Mouse (Mus musculus) lung, embryonic 15.5 days (tissue): ENCODE measurements around the gene Tnnt1. TPM values are rescaled to one million over a fixed set of nuclear protein-coding genes. Genes with fewer than 3 reads are reported as not detected.

Experiments used
- ATAC-seq: fragments of 200-750 bp; cut with Nextera tagmentation; 2 replicates; pipeline ENCODE4 v1.8.0; 2017; ENCODE audit warnings: moderate number of reproducible peaks, borderline replicate concordance; ENCODE audit not compliant: low FRiP score, low TSS enrichment; ENCODE audit errors: extremely low read depth
- H3K27ac ChIP-seq: fragments of 300-500 bp; sonication (generic); 2 replicates; pipeline ENCODE4 v1.5.1; 2015; ENCODE audit warnings: moderate library complexity, mild to moderate bottlenecking, inconsistent platforms
- H3K27me3 ChIP-seq: fragments of 300-500 bp; sonication (generic); 2 replicates; pipeline ENCODE4 v1.6.1; 2015; ENCODE audit warnings: inconsistent platforms
- H3K36me3 ChIP-seq: fragments of 300-500 bp; sonication (generic); 2 replicates; pipeline ENCODE4 v1.6.1; 2015; ENCODE audit warnings: inconsistent platforms
- H3K4me1 ChIP-seq: fragments of 300-500 bp; sonication (generic); 2 replicates; pipeline ENCODE4 v1.6.1; 2015; ENCODE audit warnings: inconsistent platforms
- H3K4me2 ChIP-seq: fragments of 300-500 bp; sonication (generic); 2 replicates; pipeline ENCODE4 v1.6.1; 2015; ENCODE audit warnings: inconsistent platforms, mild to moderate bottlenecking, moderate library complexity
- H3K4me3 ChIP-seq: fragments of 300-500 bp; sonication (generic); 2 replicates; pipeline ENCODE4 v1.5.1; 2015; ENCODE audit warnings: mild to moderate bottlenecking, inconsistent platforms
- H3K9ac ChIP-seq: fragments of 300-500 bp; sonication (generic); 2 replicates; pipeline ENCODE4 v1.6.1; 2015; ENCODE audit warnings: inconsistent platforms
- H3K9me3 ChIP-seq: fragments of 300-500 bp; sonication (generic); 2 replicates; pipeline ENCODE4 v1.6.1; 2016; ENCODE audit warnings: inconsistent platforms
- WGBS: fragments of 180-500 bp; shearing (Covaris S2); methylation state at CpG from one replicate; pipeline ENCODE4 v1.1.7; 2015; 5-methylcytosine and 5-hydroxymethylcytosine counted together
- polyA plus RNA-seq: library from polyadenylated mRNA; unstranded; fragments of >200 nt; fragmentation: Nextera tagmentation; extraction: Ambion mirVana; gene quantifications from 2 replicates; pipeline ENCODE4 v1.2.1, GENCODE M21; 2015

Tnnt1 gene
- polyA plus RNA-seq, 1 experiment from 2014 or later = 23.1 TPM

DNA sequence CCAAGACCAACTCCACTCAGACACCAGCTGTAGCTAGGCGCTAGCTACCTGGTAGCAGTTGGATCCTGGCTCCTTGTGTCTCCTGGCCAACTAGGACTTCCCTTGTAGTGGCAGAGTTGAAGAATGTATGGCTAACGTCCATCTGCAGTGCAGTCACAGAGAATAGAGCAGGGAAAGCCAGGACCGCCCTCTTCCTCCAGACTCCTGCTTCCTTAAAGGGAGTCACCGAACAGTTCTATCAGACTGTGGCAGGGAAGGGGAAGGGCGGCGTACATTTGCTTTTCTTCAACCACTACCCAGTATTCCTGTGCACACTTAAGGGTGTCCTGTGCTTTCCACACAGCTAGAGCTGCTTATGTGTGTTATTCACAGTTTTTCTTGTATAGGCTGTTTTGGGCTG, 24.9 kb downstream of the Tnnt1 start:
- Histone ChIP-seq H3K9me3 (no peaks in the 10 kb centered on the region), H3K27me3 (no peaks in the 10 kb centered on the region), H3K4me1 (peaks cover 14% of the 10 kb centered on the region), H3K36me3 (peaks cover 48% of the 10 kb centered on the region), H3K4me2 (no peak overlapping the region), H3K4me3 (no peak overlapping the region), H3K27ac (0 out of 2 replicates have a peak overlapping the region, but pooled peaks have one; percentile 15), H3K9ac (no peak overlapping the region)
- WGBS = 69% methylated on average over 6 of the region's 6 CpGs
- no peak for ATAC-seq

DNA sequence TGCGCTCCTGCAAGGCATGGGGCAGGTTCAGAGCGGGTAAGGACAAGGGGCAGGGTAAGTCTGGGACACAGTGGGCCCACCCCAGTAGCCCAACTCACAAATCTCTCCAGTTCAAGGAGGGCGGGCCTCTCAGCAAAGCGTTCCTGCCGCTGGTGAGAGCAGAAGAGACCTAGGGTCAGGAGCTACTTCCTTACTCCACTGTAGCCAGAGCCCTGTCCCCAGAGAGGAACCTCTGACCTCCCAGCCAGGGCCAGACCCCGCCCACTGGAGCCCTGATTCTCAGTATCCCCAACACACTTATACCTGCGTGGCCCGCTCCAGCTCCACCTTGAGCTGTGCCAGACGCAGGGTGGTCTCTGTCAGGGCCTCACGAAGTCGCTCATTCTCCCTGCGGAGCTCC, 33.9 kb downstream of the Tnnt1 start:
- no peak for ATAC-seq
- peaks cover 47% of the 10 kb centered on the region for H3K36me3 ChIP-seq
- H3K9ac ChIP-seq = no peak overlapping the region
- no peaks in the 10 kb centered on the region for H3K9me3 ChIP-seq
- no peaks in the 10 kb centered on the region for H3K27me3 ChIP-seq
- no peak overlapping the region for H3K4me3 ChIP-seq
- H3K4me2 ChIP-seq = no peak overlapping the region
- WGBS = 81% methylated on average over 12 of the region's 12 CpGs
- peaks cover 24% of the 10 kb centered on the region for H3K4me1 ChIP-seq
- no peak overlapping the region for H3K27ac ChIP-seq

DNA sequence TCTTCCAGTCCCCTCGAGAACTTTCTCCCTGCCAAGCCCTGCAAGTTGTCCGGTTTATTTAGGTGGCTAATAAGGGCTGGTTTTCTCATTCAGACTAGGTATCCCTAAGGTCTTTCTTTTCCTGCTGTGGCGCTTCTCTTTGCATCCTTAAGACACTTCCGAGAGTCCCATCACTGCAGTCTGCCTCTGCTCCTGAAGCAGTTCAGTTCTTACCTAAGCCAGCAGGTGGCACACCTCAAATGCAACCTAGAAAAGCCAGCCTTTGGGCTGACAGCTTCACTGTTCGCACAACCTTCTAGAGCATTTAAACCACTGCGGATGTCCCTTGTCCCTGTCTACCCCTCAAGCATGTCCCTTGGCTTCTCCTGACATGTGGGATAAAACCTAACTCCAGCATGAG, 36.5 kb downstream of the Tnnt1 start:
- Histone ChIP-seq H3K27ac (0 out of 2 replicates have a peak overlapping the region, but pooled peaks have one; percentile 97), H3K27me3 (peaks cover 4% of the 10 kb centered on the region; the same call in 1 of the 2 replicates), H3K9ac (no peak overlapping the region), H3K4me3 (no peak overlapping the region), H3K4me1 (peaks cover 25% of the 10 kb centered on the region), H3K36me3 (peaks cover 34% of the 10 kb centered on the region), H3K4me2 (peak overlapping the region; percentile 88; the same call in 1 of the 2 replicates), H3K9me3 (no peaks in the 10 kb centered on the region)
- no peak for ATAC-seq
- 28% methylated on average over 6 of the region's 6 CpGs for WGBS

DNA sequence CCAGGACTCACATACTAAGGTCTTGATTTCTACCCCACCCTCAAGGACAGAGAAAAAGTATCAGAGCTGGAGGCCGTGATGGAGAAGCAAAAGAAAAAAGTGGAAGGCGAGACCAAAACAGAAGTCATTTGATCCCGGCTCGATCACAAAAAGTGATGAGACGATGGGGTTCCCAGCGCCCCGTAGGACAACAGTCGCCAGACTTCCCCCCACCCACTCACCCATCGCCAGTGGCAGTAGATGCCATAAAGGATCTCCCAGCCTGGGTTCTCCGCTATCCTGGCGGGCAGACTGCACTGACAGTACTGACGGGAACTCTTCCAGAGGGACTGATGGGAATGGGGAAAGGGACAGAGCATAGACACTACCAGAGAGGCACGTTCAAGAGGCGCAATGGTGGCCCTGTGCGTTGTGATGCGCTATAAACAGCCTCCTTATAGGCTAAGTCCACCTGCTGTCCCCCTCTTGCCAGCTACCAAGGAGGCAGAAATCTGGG, 37.3 kb downstream of the Tnnt1 start:
- Histone ChIP-seq H3K9me3 (no peaks in the 10 kb centered on the region), H3K9ac (peak overlapping the region; percentile 46), H3K4me3 (peak overlapping the region; percentile 50), H3K36me3 (peaks cover 26% of the 10 kb centered on the region), H3K27me3 (peaks cover 7% of the 10 kb centered on the region), H3K27ac (peak overlapping the region; percentile 97), H3K4me1 (peaks cover 25% of the 10 kb centered on the region), H3K4me2 (peak overlapping the region; percentile 88)
- peak; percentile 11; the same call in 1 of the 2 replicates for ATAC-seq
- 5% methylated on average over 16 of the region's 16 CpGs for WGBS

DNA sequence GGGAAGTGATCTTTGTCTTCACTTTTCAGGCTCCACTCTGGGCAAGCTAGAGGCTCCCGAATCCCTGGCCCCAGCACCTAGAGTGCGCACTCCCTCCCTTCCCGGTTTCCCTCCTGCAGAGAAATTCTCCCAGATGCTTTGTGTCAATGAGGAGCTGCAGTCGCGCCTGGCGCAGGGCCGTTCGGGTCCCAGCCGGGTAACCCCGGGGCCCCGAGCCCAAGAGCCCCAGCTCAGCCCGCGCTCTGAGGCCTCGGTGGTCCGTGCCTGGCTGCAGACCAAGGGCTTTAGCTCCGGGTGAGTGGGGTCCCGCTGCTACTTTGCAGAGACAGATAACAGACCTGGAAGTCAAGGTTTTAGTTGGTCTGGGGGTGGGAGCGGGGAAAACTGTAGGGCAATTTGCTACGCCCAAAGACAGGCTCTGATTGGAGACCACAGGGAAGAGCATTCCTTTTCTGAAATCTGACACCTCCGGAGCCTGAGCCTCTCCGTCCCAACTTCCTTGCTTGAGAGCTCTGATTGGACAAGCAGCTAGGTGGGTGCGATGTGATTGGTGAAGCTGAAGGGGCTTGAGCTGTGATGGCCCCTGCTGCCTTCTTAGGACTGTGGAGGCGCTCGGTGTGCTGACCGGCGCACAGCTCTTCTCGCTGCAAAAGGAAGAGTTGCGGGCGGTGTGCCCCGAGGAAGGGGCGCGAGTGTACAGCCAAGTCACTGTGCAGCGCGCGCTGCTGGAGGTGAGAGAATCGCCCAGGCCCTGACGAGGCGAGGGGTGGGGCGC, 38.0 kb downstream of the Tnnt1 start:
- Histone ChIP-seq H3K4me2 (peak overlapping the region; percentile 88), H3K9me3 (no peaks in the 10 kb centered on the region), H3K4me1 (peaks cover 25% of the 10 kb centered on the region), H3K27me3 (peaks cover 13% of the 10 kb centered on the region), H3K27ac (peak overlapping the region; percentile 97), H3K36me3 (peaks cover 20% of the 10 kb centered on the region), H3K4me3 (peak overlapping the region; percentile 50), H3K9ac (peak overlapping the region; percentile 48)
- under 1% methylated on average over 39 of the region's 39 CpGs for WGBS
- ATAC-seq = peak; percentile 95

DNA sequence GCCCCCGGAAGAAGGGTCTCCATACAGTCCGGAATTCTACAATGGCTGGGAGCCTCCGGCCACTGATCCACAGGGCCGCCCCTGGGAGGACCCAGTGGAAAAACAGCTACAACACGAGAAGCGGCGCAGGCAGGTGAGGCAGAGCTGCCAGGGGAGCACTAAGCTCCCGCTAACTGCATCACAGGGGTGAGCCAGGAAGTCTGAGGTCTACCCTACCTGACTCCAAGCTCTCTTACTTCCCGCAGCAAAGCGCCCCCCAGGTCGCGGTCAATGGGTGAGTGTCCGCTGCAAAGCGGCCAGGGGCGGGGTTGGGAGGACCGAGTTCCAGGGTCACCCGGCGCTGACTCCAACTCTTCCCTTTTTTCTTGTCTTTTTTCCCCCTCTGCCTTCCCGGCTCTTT, 42.2 kb downstream of the Tnnt1 start:
- Histone ChIP-seq H3K9me3 (no peaks in the 10 kb centered on the region), H3K4me3 (no peak overlapping the region), H3K27ac (no peak overlapping the region), H3K4me1 (peaks cover 28% of the 10 kb centered on the region), H3K36me3 (0 out of 2 replicates have a peak, but pooled peaks cover 10% of the 10 kb centered on the region), H3K27me3 (peaks cover 32% of the 10 kb centered on the region), H3K4me2 (no peak overlapping the region), H3K9ac (no peak overlapping the region)
- ATAC-seq = no peak
- 12% methylated on average over 19 of the region's 19 CpGs for WGBS

DNA sequence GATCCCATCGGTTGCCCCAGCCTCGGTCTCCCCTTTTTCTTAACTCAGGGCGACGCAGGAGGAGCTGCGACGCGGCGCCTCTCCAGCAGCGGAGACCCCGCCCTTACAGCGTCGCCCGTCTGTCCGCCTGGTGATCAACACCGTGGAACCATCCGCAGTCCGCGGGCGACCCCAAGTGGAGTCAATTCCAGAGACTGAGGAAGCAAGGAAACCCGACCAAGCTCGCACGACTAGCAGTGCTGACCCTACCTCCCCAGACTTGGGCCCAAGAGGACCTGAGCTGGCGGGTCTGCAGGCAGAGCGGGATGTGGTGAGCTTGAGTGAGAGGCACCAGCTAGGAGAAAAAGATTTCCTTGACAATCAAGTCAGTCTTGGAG, 45.0 kb downstream of the Tnnt1 start:
- Histone ChIP-seq H3K27me3 (peaks cover 32% of the 10 kb centered on the region), H3K9me3 (no peaks in the 10 kb centered on the region), H3K4me1 (peaks cover 13% of the 10 kb centered on the region), H3K27ac (no peak overlapping the region), H3K9ac (peak overlapping the region; percentile 31), H3K36me3 (0 out of 2 replicates have a peak, but pooled peaks cover 10% of the 10 kb centered on the region), H3K4me2 (peak overlapping the region; percentile 81), H3K4me3 (peak overlapping the region; percentile 37)
- WGBS = 1% methylated on average over 24 of the region's 24 CpGs
- peak; percentile 84 for ATAC-seq

DNA sequence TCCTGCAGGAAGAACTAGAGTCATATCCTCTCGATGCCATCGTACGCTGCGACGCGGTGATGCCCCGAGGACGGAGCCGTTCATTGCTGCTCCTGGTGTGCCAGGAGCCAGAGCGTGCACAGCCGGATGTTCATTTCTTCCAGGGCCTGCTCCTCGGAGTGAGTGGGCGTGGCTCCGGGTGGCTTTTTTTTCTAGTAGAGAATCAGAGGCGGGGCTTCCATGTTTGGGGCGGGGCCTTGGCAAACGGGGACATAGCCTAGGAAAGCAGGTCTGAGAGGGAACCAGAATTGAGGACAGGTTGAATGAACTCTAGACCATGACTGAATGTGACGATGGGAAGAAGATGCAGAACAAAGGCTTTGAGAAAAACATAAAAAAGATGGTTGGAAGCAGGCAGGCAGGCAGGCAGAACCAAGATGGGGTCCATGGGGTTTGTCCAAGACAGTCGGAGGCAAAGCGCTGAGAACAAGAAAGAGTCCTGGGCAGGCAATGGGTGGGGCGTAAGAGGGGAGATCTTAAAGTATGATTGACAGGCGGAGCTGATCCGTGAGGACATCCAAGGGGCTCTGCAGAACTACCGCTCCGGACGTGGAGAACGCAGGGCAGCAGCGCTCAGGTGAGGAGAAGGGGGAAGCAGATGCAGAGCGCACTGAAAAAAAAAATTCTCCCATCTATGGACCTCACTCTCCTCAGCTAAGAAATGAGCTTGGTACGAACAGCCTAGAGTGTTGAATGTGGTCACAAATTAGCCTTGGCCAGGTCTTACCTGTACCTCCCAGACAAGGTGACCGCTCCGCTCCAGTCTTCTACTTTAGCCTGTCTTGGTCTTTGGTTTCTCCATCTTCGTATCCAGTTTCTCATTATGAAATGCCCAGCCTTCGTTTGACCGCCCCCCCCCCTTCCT, 45.7 kb downstream of the Tnnt1 start:
- H3K4me1 ChIP-seq = peaks cover 13% of the 10 kb centered on the region
- ATAC-seq = peak; percentile 54
- 2% methylated on average over 35 of the region's 35 CpGs for WGBS
- peak overlapping the region; percentile 37 for H3K4me3 ChIP-seq
- 0 out of 2 replicates have a peak, but pooled peaks cover 10% of the 10 kb centered on the region for H3K36me3 ChIP-seq
- H3K27ac ChIP-seq = no peak overlapping the region; the same call in 1 of the 2 replicates
- H3K4me2 ChIP-seq = peak overlapping the region; percentile 81
- H3K9me3 ChIP-seq = no peaks in the 10 kb centered on the region
- peaks cover 27% of the 10 kb centered on the region for H3K27me3 ChIP-seq
- peak overlapping the region; percentile 31 for H3K9ac ChIP-seq

DNA sequence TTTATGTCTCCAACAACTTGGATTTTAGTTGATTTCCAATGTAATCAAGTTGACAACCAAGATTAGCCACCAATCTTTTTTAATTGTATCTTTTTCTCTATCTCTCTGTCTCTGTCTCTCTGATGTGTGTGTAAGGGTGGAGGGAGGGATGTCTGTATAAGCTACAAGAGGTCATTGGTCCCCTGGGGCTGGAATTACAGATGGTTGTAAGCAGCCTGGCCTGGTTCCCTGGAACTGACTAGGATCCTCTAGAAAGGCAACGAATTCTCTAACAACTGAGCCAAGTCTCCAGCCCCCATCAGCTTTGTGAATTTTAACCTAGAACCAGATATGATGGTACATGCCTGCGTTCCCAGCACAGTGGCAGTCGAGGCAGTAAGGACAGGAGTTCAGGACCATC, 48.4 kb downstream of the Tnnt1 start:
- ATAC-seq = no peak
- H3K27me3 ChIP-seq = peaks cover 14% of the 10 kb centered on the region
- peaks cover 13% of the 10 kb centered on the region for H3K4me1 ChIP-seq
- 66% methylated on average over 3 of the region's 3 CpGs for WGBS
- H3K36me3 ChIP-seq = 0 out of 2 replicates have a peak, but pooled peaks cover 8% of the 10 kb centered on the region
- H3K27ac ChIP-seq = no peak overlapping the region
- H3K9ac ChIP-seq = no peak overlapping the region
- H3K4me2 ChIP-seq = no peak overlapping the region
- no peaks in the 10 kb centered on the region for H3K9me3 ChIP-seq
- no peak overlapping the region for H3K4me3 ChIP-seq

DNA sequence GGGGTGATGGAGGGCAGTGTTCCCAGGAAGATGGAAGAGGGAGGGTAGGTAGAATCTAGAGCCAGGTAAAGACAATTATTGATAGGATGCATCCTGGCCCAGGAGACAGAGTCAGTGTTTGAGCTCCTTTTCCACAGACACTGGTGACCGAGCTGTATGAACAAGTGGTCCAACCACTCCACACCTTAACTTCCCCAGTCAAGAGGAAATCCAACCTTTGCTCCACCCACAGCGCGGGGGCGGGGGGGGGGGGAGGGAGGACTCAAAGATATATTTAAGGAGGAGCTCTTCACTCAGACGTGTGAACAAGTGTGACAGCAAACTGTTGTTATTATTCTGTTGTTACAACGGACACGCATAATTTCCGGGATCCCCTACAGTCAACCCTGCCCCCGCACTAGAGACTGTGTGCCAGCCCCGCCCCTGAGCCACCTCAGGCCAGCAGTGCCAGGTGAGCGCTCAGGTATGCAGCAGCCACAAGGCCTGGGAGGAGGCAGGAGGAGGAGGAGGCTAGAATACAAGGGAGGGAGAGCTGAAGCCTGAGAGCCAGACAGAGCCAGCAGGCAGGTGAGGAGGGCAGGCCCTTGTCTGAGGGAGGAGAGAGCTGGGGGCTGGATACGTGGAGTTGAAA, 51.9 kb downstream of the Tnnt1 start:
- Histone ChIP-seq H3K4me2 (peak overlapping the region; percentile 50), H3K27ac (peak overlapping the region; percentile 91), H3K36me3 (no peaks in the 10 kb centered on the region), H3K4me1 (no peaks in the 10 kb centered on the region), H3K27me3 (no peaks in the 10 kb centered on the region), H3K9me3 (no peaks in the 10 kb centered on the region), H3K9ac (peak overlapping the region; percentile 16; the same call in 1 of the 2 replicates), H3K4me3 (peak overlapping the region; percentile 15)
- 3% methylated on average over 12 of the region's 12 CpGs for WGBS
- ATAC-seq = peak; percentile 85
